In the genomic region with DNA sequence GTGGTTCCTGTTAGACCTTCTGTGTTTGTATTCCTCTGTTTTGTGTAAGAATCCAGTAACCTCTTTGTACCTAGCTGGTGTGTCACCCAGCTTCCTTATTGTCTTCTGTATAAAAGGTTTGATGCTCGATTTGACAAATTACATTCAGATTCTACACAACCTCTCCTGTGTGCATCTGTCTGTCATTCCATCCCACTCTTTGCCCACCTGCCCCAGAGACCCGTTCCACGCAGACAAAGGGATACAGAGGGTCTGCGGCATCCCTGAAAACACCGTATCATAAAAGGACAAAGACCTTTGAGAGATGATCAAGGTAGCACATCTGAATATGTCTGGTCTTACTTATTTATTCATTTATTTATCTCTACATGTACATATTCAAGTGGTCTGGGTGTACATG, we compare ENCODE assay signal across 11 mouse cellular contexts. TPM values are rescaled to one million over a fixed set of nuclear protein-coding genes. Genes with fewer than 3 reads are reported as not detected.
"Had no signal": no experiment of that assay in that cellular context is flagged by ENCODE, and none has a peak within 500 bp of the region (broad histone marks: within the 10 kb centered on the region; RNA-seq: fewer than 3 reads in every experiment).

No protein-coding gene starts in this region.

RNA-seq across cellular contexts. Expression of a gene that starts 37.2 kb away (rescaled TPM):
- total RNA-seq: neutrophil, adult 5-6 weeks had no signal
- polyA plus RNA-seq: neural tube, embryonic 13.5 days; neural tube, embryonic 14.5 days; neural tube, embryonic 15.5 days; small intestine, adult 2 months; spleen, adult 2 months; stomach, embryonic 14.5 days; stomach, embryonic 15.5 days; stomach, embryonic 16.5 days; stomach, postnatal 0 days; thymus, postnatal 0 days had no signal
